8 mouse cellular contexts compared by ENCODE assay signal in genomic region chr11:51999611-52000289, GRCm38 (mm10). TPM values are rescaled to one million over a fixed set of nuclear protein-coding genes. Genes with fewer than 3 reads are reported as not detected.
DNase-seq lines count a peak whose midpoint lies in the region; ATAC-seq and TF ChIP-seq lines count a peak whose summit lies in the region.

No protein-coding gene starts in this region.

- peaks cover 28% of the 10 kb centered on the region for H3K36me3 ChIP-seq in embryonic facial prominence, embryonic 12.5 days
- peaks cover 41% of the 10 kb centered on the region for H3K36me3 ChIP-seq in heart, adult 2 months (ENCODE audit: control insufficient read depth, insufficient read depth, low read length)
- H3K36me3 ChIP-seq in liver, embryonic 14.5 days (replicated peaks; ENCODE audit: control insufficient read depth, insufficient read depth, low read depth), result peaks cover 27% of the 10 kb centered on the region
- peaks cover 6% of the 10 kb centered on the region for H3K36me3 ChIP-seq in neural tube, embryonic 11.5 days (ENCODE audit: control insufficient read depth, insufficient read depth, low read length)

- peak; percentile 74 for DNase-seq in 3T3-L1 (ENCODE audit: low read depth, low spot score)
- peak; percentile 66 for DNase-seq in adrenal gland, adult 8-10 months
- DNase-seq in heart, adult 2 months, result peak; percentile 77 to 82
- peak; percentile 71 to 73 for DNase-seq in kidney, adult 8-10 months
- DNase-seq in liver, embryonic 14.5 days (ENCODE audit: low read depth in 3 of 3, low spot score in 3 of 3), result peak; percentile 24 to 33 (median 30)
- peak; percentile 65 for DNase-seq in neural tube, embryonic 11.5 days (ENCODE audit: low spot score)
- DNase-seq in urinary bladder, adult 18-20 months (ENCODE audit: low spot score in 2 of 2), result peak; percentile 46 to 68

- H3K4me3 ChIP-seq in embryonic facial prominence, embryonic 12.5 days, result peak overlapping the region; percentile 99
- H3K4me3 ChIP-seq in heart, adult 2 months, result peak overlapping the region; percentile 92
- H3K4me3 ChIP-seq in liver, embryonic 14.5 days (ENCODE audit: insufficient read depth in 1 of 2, low read depth in 2 of 2, low read length in 2 of 2), result peak overlapping the region; percentile 90 to 98
- H3K4me3 ChIP-seq in neural tube, embryonic 11.5 days (ENCODE audit: low read depth, low read length), result peak overlapping the region; percentile 94

- peak; percentile 19; the same call in 1 of the 2 replicates for TF ChIP-seq POLR2A in heart, adult 2 months (IDR thresholded peaks at IDR 0.05; ENCODE audit: insufficient read depth, low read depth, low read length)

- WGBS in embryonic facial prominence, embryonic 12.5 days, result 1% methylated on average over 29 of the region's 29 CpGs
- under 1% methylated on average over 29 of the region's 29 CpGs for WGBS in heart, adult 2 months
- WGBS in liver, embryonic 14.5 days (ENCODE audit: insufficient replicate concordance), result under 1% methylated on average over 29 of the region's 29 CpGs
- WGBS in neural tube, embryonic 11.5 days, result under 1% methylated on average over 28 of the region's 29 CpGs

- peak overlapping the region; percentile 94 for H3K27ac ChIP-seq in embryonic facial prominence, embryonic 12.5 days
- peak overlapping the region; percentile 100 for H3K27ac ChIP-seq in heart, adult 2 months
- peak overlapping the region; percentile 89 for H3K27ac ChIP-seq in liver, embryonic 14.5 days
- peak overlapping the region; percentile 85 for H3K27ac ChIP-seq in neural tube, embryonic 11.5 days (ENCODE audit: low read depth, low read length)

- H3K27me3 ChIP-seq in embryonic facial prominence, embryonic 12.5 days, result no peaks in the 10 kb centered on the region
- no peaks in the 10 kb centered on the region for H3K27me3 ChIP-seq in heart, adult 2 months (ENCODE audit: control insufficient read depth, insufficient read depth, low read length)
- no peaks in the 10 kb centered on the region for H3K27me3 ChIP-seq in liver, embryonic 14.5 days (ENCODE audit: control insufficient read depth, insufficient read depth, low read length)
- H3K27me3 ChIP-seq in neural tube, embryonic 11.5 days (ENCODE audit: control insufficient read depth, insufficient read depth, low read length), result no peaks in the 10 kb centered on the region

- no peaks in the 10 kb centered on the region for H3K9me3 ChIP-seq in embryonic facial prominence, embryonic 12.5 days
- H3K9me3 ChIP-seq in liver, embryonic 14.5 days (ENCODE audit: control insufficient read depth, low read length), result no peaks in the 10 kb centered on the region
- H3K9me3 ChIP-seq in neural tube, embryonic 11.5 days (ENCODE audit: control insufficient read depth, low read length), result no peaks in the 10 kb centered on the region

- intact Hi-C loops in heart, adult 2 months (cut with DNase I), result loop anchor here (1.0 to 10.0 kb wide), 6 partner anchors 33 to 395 kb away; partner anchors contain the start of genes Cdkn2aipnl, Hnrnpab, Ppp2ca and Sar1b

- TF ChIP-seq EP300 in heart, adult 2 months (IDR thresholded peaks at IDR 0.05; ENCODE audit: insufficient read depth, low read depth, low read length), result no peak
- no peak for TF ChIP-seq EP300 in liver, embryonic 14.5 days (IDR thresholded peaks at IDR 0.05; ENCODE audit: low read depth)

- H3K4me2 ChIP-seq in embryonic facial prominence, embryonic 12.5 days (replicated peaks), result peak overlapping the region; percentile 58
- peak overlapping the region; percentile 90 for H3K4me2 ChIP-seq in liver, embryonic 14.5 days (ENCODE audit: low read depth)
- H3K4me2 ChIP-seq in neural tube, embryonic 11.5 days (ENCODE audit: low read depth), result peak overlapping the region; percentile 60

- peak; percentile 50 for ATAC-seq in embryonic facial prominence, embryonic 12.5 days (ENCODE audit: insufficient number of reproducible peaks, insufficient read depth, low FRiP score, low TSS enrichment)
- peak; percentile 42 for ATAC-seq in liver, embryonic 14.5 days (ENCODE audit: insufficient read depth)
- peak; percentile 21 for ATAC-seq in neural tube, embryonic 11.5 days (ENCODE audit: insufficient read depth, low FRiP score, low TSS enrichment)

- H3K9ac ChIP-seq in embryonic facial prominence, embryonic 12.5 days, result peak overlapping the region; percentile 96
- H3K9ac ChIP-seq in heart, adult 2 months (ENCODE audit: low read depth, low read length), result peak overlapping the region; percentile 95
- H3K9ac ChIP-seq in liver, embryonic 14.5 days (replicated peaks), result peak overlapping the region; percentile 94
- peak overlapping the region; percentile 92 for H3K9ac ChIP-seq in neural tube, embryonic 11.5 days (ENCODE audit: low read length)

- H3K79me2 ChIP-seq in heart, adult 2 months (replicated peaks; ENCODE audit: control insufficient read depth, insufficient read depth, low read length), result peaks cover 6% of the 10 kb centered on the region

- H3K4me1 ChIP-seq in embryonic facial prominence, embryonic 12.5 days, result peaks cover 26% of the 10 kb centered on the region; the same call in 1 of the 2 replicates
- H3K4me1 ChIP-seq in heart, adult 2 months (ENCODE audit: control insufficient read depth, insufficient read depth, low read length), result peaks cover 5% of the 10 kb centered on the region
- peaks cover 12 to 17% of the 10 kb centered on the region in 2 experiments for H3K4me1 ChIP-seq in liver, embryonic 14.5 days (replicated peaks; ENCODE audit: control insufficient read depth in 2 of 2, insufficient read depth in 2 of 2, low read length in 1 of 2)
- H3K4me1 ChIP-seq in neural tube, embryonic 11.5 days (ENCODE audit: control insufficient read depth, insufficient read depth, low read length), result peaks cover 11% of the 10 kb centered on the region; the same call in 1 of the 2 replicates

- TF ChIP-seq CTCF in heart, adult 2 months (IDR thresholded peaks at IDR 0.05), result no peak
- TF ChIP-seq CTCF in liver, embryonic 14.5 days (IDR thresholded peaks at IDR 0.05; ENCODE audit: low read depth), result 0 out of 2 replicates have a peak, but pooled peaks have one; percentile 23

RNA-seq across cellular contexts. Expression of gene Ube2b, which starts 0.8 kb away (rescaled TPM):
- 100 to 1,000 TPM; 124 to 144 (median 140) TPM for total RNA-seq in adrenal gland, adult 8-10 months (2022)
- 228 and 235 TPM in 2 replicates for polyA plus RNA-seq in embryonic facial prominence, embryonic 12.5 days (2016; fragmentation: Nextera tagmentation; extraction: Ambion mirVana)
- total RNA-seq in heart, adult 2 months (2021), result 100 to 1,000 TPM; 265 to 344 TPM
- polyA plus RNA-seq in heart, adult 2 months (2012; rRNA removed), result 197 and 295 TPM in 2 replicates
- polyA plus RNA-seq in liver, embryonic 14.5 days (2012; rRNA removed), result 33.5 and 61.0 TPM in 2 replicates
- 49.5 and 54.8 TPM in 2 replicates for polyA plus RNA-seq in liver, embryonic 14.5 days (2014; fragmentation: Nextera tagmentation; extraction: Ambion mirVana)
- polyA plus RNA-seq in neural tube, embryonic 11.5 days (2014; fragmentation: Nextera tagmentation; extraction: Ambion mirVana), result 178 and 187 TPM in 2 replicates

RNA-seq across cellular contexts. Expression of gene Cdkl3, which starts 4.3 kb away (rescaled TPM):
- total RNA-seq in adrenal gland, adult 8-10 months (2022), result 1 to 10 TPM; 3.0 to 5.5 (median 4.2) TPM
- polyA plus RNA-seq in embryonic facial prominence, embryonic 12.5 days (2016; fragmentation: Nextera tagmentation; extraction: Ambion mirVana), result 13.4 TPM in 2 replicates
- 1 to 10 TPM; 4.6 to 5.2 TPM for total RNA-seq in heart, adult 2 months (2021)
- 3.0 and 4.2 TPM in 2 replicates for polyA plus RNA-seq in heart, adult 2 months (2012; rRNA removed)
- 0.36 and 0.75 TPM in 2 replicates for polyA plus RNA-seq in liver, embryonic 14.5 days (2012; rRNA removed)
- 0.81 and 0.95 TPM in 2 replicates for polyA plus RNA-seq in liver, embryonic 14.5 days (2014; fragmentation: Nextera tagmentation; extraction: Ambion mirVana)
- 12.3 and 14.2 TPM in 2 replicates for polyA plus RNA-seq in neural tube, embryonic 11.5 days (2014; fragmentation: Nextera tagmentation; extraction: Ambion mirVana)

RNA-seq across cellular contexts. Expression of gene Cdkn2aipnl, which starts 32.3 kb away (rescaled TPM):
- 10 to 100 TPM; 16.9 to 25.6 (median 21.3) TPM for total RNA-seq in adrenal gland, adult 8-10 months (2022)
- 104 and 110 TPM in 2 replicates for polyA plus RNA-seq in embryonic facial prominence, embryonic 12.5 days (2016; fragmentation: Nextera tagmentation; extraction: Ambion mirVana)
- 10 to 100 TPM; 10.2 to 10.8 TPM for total RNA-seq in heart, adult 2 months (2021)
- 8.4 and 14.1 TPM in 2 replicates for polyA plus RNA-seq in heart, adult 2 months (2012; rRNA removed)
- polyA plus RNA-seq in liver, embryonic 14.5 days (2012; rRNA removed), result 19.0 and 20.4 TPM in 2 replicates
- polyA plus RNA-seq in liver, embryonic 14.5 days (2014; fragmentation: Nextera tagmentation; extraction: Ambion mirVana), result 53.5 and 55.5 TPM in 2 replicates
- polyA plus RNA-seq in neural tube, embryonic 11.5 days (2014; fragmentation: Nextera tagmentation; extraction: Ambion mirVana), result 127 and 139 TPM in 2 replicates

Comparison
In these comparisons a context has a peak if more than half of its experiments do, and no peak if none do; other contexts are left out.
1. Peak in every context shown above with its lines: DNase-seq, ATAC-seq, H3K4me3 ChIP-seq and H3K27ac ChIP-seq.